Mouse (Mus musculus) kidney, adult 9 months (tissue): ENCODE data around the gene Gm21119.
"Not testable (repeated sequence)": the region's sequence is repeated elsewhere in the genome, so short reads cannot be mapped to it uniquely, and the experiment has no call there.

Source experiments
- DNase-seq: peaks from one replicate; pipeline ENCODE4 v3.0.0; 2022

The Gm21119 gene

GRCm38 (mm10) chr8:20678418-20678817 is 63.7 kb downstream of the Gm21119 start:
- DNase-seq, result not testable (repeated sequence)
